Mouse (Mus musculus): ENCODE results near the gene Tab1. TPM values are rescaled to one million over a fixed set of nuclear protein-coding genes. Genes with fewer than 3 reads are reported as not detected.

Tab1 gene
- total and polyA plus RNA-seq, 3 experiments = 11.6 to 17.7 (median 12.0) TPM

DNA sequence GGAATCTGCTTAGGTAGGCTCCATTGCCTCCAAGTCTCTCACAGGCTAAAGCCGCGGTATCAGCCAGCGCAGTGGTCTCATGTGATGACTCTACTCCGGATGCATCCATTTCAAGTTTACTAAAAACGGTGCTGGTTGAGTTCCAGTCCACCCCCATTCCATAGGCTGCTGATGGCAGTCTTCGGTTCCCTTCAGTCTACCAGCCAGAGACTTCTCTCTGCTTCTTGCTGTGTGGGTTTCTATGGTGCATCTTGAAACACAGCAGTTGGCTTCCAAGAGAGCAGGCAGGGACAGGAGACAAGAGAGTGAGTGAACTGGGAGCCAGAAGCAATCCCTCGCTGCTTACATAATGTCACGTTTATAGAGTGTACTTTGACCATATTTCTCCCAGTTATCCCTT, 25.8 kb upstream of the Tab1 start:
- peaks cover 3 to 15% of the 10 kb centered on the region in 2 experiments for H3K4me1 ChIP-seq (ENCODE audit: control insufficient read depth in 1 of 2, insufficient read depth in 2 of 2)
- peaks cover 0 to 3% of the 10 kb centered on the region in 2 experiments for H3K36me3 ChIP-seq (replicated peaks in 1 of 2; ENCODE audit: control insufficient read depth in 1 of 2, insufficient read depth in 1 of 2, low read length in 1 of 2)
- H3K27me3 ChIP-seq (replicated peaks) = no peaks in the 10 kb centered on the region
- H3K4me2 ChIP-seq (ENCODE audit: insufficient read depth, low read depth, poor library complexity, severe bottlenecking) = no peak overlapping the region
- dilution Hi-C loops (cut with MboI; ENCODE audit: extremely low pct_ligation_motif_present, extremely low pct_unique_long_range_greater_than_20kb, low sequenced_read_pairs) (no loop called here), in situ Hi-C loops (cut with MboI; ENCODE audit: low pct_ligation_motif_present, low pct_unique_long_range_greater_than_20kb, low sequenced_read_pairs) (no loop called here)
- H3K9me3 ChIP-seq (replicated peaks; ENCODE audit: low read length) = peaks cover 5% of the 10 kb centered on the region
- H3K4me3 ChIP-seq (replicated peaks in 1 of 3; ENCODE audit: low read depth in 2 of 3, low read length in 2 of 3, poor library complexity in 1 of 3) = no peak overlapping the region
- no peak for TF ChIP-seq E2F4 (IDR thresholded peaks at IDR 0.05; ENCODE audit: insufficient replicate concordance, low read depth, low read length)
- no peak for TF ChIP-seq TCF12 (IDR thresholded peaks at IDR 0.05; ENCODE audit: low read depth, low read length)
- TF ChIP-seq POLR2A (IDR thresholded peaks at IDR 0.05; ENCODE audit: low read depth, low read length) = no peak
- TF ChIP-seq NELFE (IDR thresholded peaks at IDR 0.05; ENCODE audit: low read depth, low read length) = no peak
- TF ChIP-seq JUN (IDR thresholded peaks at IDR 0.05; ENCODE audit: insufficient read depth, low read depth, low read length) = no peak
- TF ChIP-seq HCFC1 (IDR thresholded peaks at IDR 0.05; ENCODE audit: low read depth, low read length) = no peak
- TF ChIP-seq ZMIZ1 (IDR thresholded peaks at IDR 0.05; ENCODE audit: low read depth, low read length) = no peak
- no peak for TF ChIP-seq MAFK (IDR thresholded peaks at IDR 0.05; ENCODE audit: insufficient replicate concordance, low read length)
- no peak for TF ChIP-seq CTCF (conservative IDR thresholded peaks at IDR 0.05 in 1 of 2, IDR thresholded peaks at IDR 0.05 in 1 of 2; ENCODE audit: low read depth in 2 of 2, low read length in 2 of 2)
- TF ChIP-seq SMC3 (IDR thresholded peaks at IDR 0.05; ENCODE audit: low read depth, low read length) = no peak
- TF ChIP-seq TBP (conservative IDR thresholded peaks at IDR 0.05; ENCODE audit: low read depth, low read length) = no peak
- TF ChIP-seq BHLHE40 (IDR thresholded peaks at IDR 0.05; ENCODE audit: low read depth, low read length) = no peak
- no peak for TF ChIP-seq USF2 (conservative IDR thresholded peaks at IDR 0.05; ENCODE audit: low read depth, low read length)
- no peak for TF ChIP-seq ELF1 (IDR thresholded peaks at IDR 0.05; ENCODE audit: low read depth, low read length)
- TF ChIP-seq MEF2A (IDR thresholded peaks at IDR 0.05; ENCODE audit: borderline replicate concordance, low read depth, low read length) = no peak
- H3K27ac ChIP-seq (ENCODE audit: insufficient read depth, low read depth) = no peak overlapping the region
- H3K9ac ChIP-seq (ENCODE audit: insufficient read depth, low read depth) = no peak overlapping the region
- DNase-seq (ENCODE audit: extremely low read depth) = no peak
- no peaks in the 10 kb centered on the region for H3K79me2 ChIP-seq (replicated peaks; ENCODE audit: control insufficient read depth, extremely low read depth, insufficient read depth, poor library complexity, severe bottlenecking)

DNA sequence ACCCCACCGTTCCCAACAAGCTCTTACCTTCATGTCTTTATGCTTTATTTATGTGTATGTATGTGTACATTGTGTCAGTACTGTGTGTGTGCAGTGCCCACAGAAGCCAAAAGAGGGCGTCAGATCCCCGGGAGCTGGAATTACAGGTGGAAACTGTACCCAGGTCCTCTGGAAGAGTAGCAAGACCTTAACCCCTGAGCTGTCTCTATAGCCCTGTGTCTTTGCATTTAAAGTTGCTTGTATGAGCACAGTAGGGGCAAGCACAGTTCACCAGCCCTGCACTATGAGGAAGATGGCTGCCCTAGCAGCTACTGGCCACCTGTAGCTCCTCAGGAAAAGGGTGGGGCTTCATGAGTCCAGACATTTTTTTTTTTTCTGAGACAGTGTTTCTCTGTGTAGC, 25.4 kb upstream of the Tab1 start:
- H3K27ac ChIP-seq (ENCODE audit: insufficient read depth, low read depth) = no peak overlapping the region
- H3K27me3 ChIP-seq (replicated peaks) = no peaks in the 10 kb centered on the region
- dilution Hi-C loops (cut with MboI; ENCODE audit: extremely low pct_ligation_motif_present, extremely low pct_unique_long_range_greater_than_20kb, low sequenced_read_pairs) (no loop called here), in situ Hi-C loops (cut with MboI; ENCODE audit: low pct_ligation_motif_present, low pct_unique_long_range_greater_than_20kb, low sequenced_read_pairs) (no loop called here)
- peaks cover 0 to 4% of the 10 kb centered on the region in 2 experiments for H3K36me3 ChIP-seq (replicated peaks in 1 of 2; ENCODE audit: control insufficient read depth in 1 of 2, insufficient read depth in 1 of 2, low read length in 1 of 2)
- H3K9me3 ChIP-seq (replicated peaks; ENCODE audit: low read length) = peaks cover 5% of the 10 kb centered on the region
- TF ChIP-seq CTCF (conservative IDR thresholded peaks at IDR 0.05 in 1 of 2, IDR thresholded peaks at IDR 0.05 in 1 of 2; ENCODE audit: low read depth in 2 of 2, low read length in 2 of 2) = peak in 1 of 2 experiments; percentile 23; a peak in 1 of 4 replicates
- TF ChIP-seq JUN (IDR thresholded peaks at IDR 0.05; ENCODE audit: insufficient read depth, low read depth, low read length) = no peak
- TF ChIP-seq ELF1 (IDR thresholded peaks at IDR 0.05; ENCODE audit: low read depth, low read length) = no peak
- TF ChIP-seq POLR2A (IDR thresholded peaks at IDR 0.05; ENCODE audit: low read depth, low read length) = no peak
- no peak for TF ChIP-seq RAD21 (IDR thresholded peaks at IDR 0.05; ENCODE audit: low read depth, low read length)
- no peak for TF ChIP-seq MAZ (IDR thresholded peaks at IDR 0.05; ENCODE audit: low read depth, low read length)
- TF ChIP-seq USF2 (conservative IDR thresholded peaks at IDR 0.05; ENCODE audit: low read depth, low read length) = no peak
- no peak overlapping the region for H3K4me3 ChIP-seq (replicated peaks in 1 of 3; ENCODE audit: low read depth in 2 of 3, low read length in 2 of 3, poor library complexity in 1 of 3)
- no peak for DNase-seq (ENCODE audit: extremely low read depth)
- no peaks in the 10 kb centered on the region for H3K79me2 ChIP-seq (replicated peaks; ENCODE audit: control insufficient read depth, extremely low read depth, insufficient read depth, poor library complexity, severe bottlenecking)
- H3K4me1 ChIP-seq (ENCODE audit: control insufficient read depth in 1 of 2, insufficient read depth in 2 of 2) = peaks cover 3 to 15% of the 10 kb centered on the region in 2 experiments
- no peak overlapping the region for H3K4me2 ChIP-seq (ENCODE audit: insufficient read depth, low read depth, poor library complexity, severe bottlenecking)
- no peak overlapping the region for H3K9ac ChIP-seq (ENCODE audit: insufficient read depth, low read depth)

Measured in CH12.LX (cell line).